Mouse (Mus musculus): ENCODE data around the gene Rps27l. TPM values are rescaled to one million over a fixed set of nuclear protein-coding genes. Genes with fewer than 3 reads are reported as not detected.

The Rps27l gene
- polyA plus RNA-seq, 1 experiment from 2014 or later = 818 TPM

DNA sequence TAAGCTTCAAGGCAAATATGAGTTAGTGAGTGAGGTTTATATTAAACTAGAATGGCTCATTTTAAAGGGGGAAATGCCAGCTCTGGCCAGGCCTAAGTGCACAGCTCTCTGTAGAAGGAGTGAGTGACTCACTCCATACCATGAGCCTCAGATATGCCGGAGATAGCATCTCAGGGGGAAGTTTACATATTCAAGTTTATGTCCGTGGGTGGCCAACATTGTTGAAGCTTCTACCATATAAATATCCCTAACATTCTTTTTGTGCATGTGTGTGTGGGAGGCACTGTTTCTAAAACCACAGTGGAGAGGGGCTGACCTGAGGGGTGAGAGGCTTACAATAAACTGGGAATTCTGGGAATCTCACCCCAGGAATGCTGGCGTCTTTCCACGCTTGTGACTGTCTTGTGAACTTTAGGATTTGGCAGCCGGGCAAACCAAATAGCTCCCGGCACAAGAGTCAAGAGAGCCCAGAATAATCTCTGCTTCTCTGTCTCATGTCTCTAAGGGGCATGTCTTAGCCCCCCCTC lies 43.1 kb downstream of the Rps27l start:
- Histone ChIP-seq H3K4me1 (ENCODE audit: control insufficient read depth, insufficient read depth, low read length) (peaks cover 24% of the 10 kb centered on the region), H3K4me2 (ENCODE audit: low read depth, low read length) (no peak overlapping the region), H3K9me3 (ENCODE audit: control insufficient read depth, low read length) (no peaks in the 10 kb centered on the region), H3K36me3 (ENCODE audit: control insufficient read depth, insufficient read depth, low read length) (no peaks in the 10 kb centered on the region), H3K27ac (ENCODE audit: low read length) (peak overlapping the region; percentile 88), H3K27me3 (replicated peaks; ENCODE audit: control insufficient read depth, insufficient read depth, low read length) (no peaks in the 10 kb centered on the region), H3K4me3 (ENCODE audit: low read length) (no peak overlapping the region), H3K9ac (ENCODE audit: low read depth, low read length) (no peak overlapping the region)
- WGBS = 13% methylated on average over 6 of the region's 6 CpGs
- peak; percentile 81 for ATAC-seq

DNA sequence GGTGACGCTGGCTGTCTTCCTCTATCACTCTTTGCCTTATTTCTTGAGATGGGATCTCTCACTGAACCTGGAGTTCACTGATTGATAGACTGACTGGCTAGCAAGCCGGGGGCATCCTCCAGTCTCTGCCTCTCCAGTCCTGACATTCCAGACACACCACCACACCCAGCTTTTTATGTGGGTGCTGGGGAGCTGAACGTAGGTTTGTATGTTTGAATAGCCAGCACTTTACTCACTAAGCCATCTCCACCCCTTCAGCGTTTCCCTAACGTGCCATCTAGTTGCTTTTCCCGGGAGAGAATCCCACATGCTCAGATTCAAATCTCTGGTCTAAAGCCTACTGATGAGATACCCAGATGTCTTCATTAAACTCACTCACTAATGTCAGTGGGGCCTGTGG lies 43.7 kb downstream of the Rps27l start:
- 42% methylated on average over 6 of the region's 6 CpGs for WGBS
- H3K4me3 ChIP-seq (ENCODE audit: low read length) = no peak overlapping the region
- H3K9ac ChIP-seq (ENCODE audit: low read depth, low read length) = no peak overlapping the region
- peak overlapping the region; percentile 88 for H3K27ac ChIP-seq (ENCODE audit: low read length)
- no peaks in the 10 kb centered on the region for H3K27me3 ChIP-seq (replicated peaks; ENCODE audit: control insufficient read depth, insufficient read depth, low read length)
- no peak overlapping the region for H3K4me2 ChIP-seq (ENCODE audit: low read depth, low read length)
- H3K4me1 ChIP-seq (ENCODE audit: control insufficient read depth, insufficient read depth, low read length) = peaks cover 24% of the 10 kb centered on the region
- no peaks in the 10 kb centered on the region for H3K9me3 ChIP-seq (ENCODE audit: control insufficient read depth, low read length)
- ATAC-seq = no peak
- H3K36me3 ChIP-seq (ENCODE audit: control insufficient read depth, insufficient read depth, low read length) = no peaks in the 10 kb centered on the region

DNA sequence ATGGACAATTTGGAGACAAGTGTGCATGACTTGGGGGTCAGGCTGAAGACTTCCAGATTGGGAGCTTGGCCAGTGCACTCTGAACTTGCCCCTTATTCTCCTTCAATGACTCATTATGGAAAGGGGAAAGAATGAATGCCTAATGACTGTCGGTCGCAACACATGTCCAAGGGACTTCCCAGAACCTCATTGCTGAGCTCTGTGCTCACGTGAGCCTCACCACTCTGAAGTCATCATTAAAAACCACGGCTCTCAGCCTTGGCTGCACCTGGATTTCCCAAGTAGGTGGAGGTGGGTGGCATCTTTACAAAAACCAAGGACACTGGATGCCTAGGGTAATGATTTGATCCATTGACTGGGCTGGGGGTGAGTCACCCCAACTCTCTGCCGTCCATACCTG lies 44.2 kb downstream of the Rps27l start:
- 83% methylated on average over 5 of the region's 5 CpGs for WGBS
- ATAC-seq = no peak
- Histone ChIP-seq H3K4me2 (ENCODE audit: low read depth, low read length) (no peak overlapping the region), H3K27me3 (replicated peaks; ENCODE audit: control insufficient read depth, insufficient read depth, low read length) (no peaks in the 10 kb centered on the region), H3K27ac (ENCODE audit: low read length) (peak overlapping the region; percentile 88; the same call in 1 of the 2 replicates), H3K4me3 (ENCODE audit: low read length) (no peak overlapping the region), H3K36me3 (ENCODE audit: control insufficient read depth, insufficient read depth, low read length) (no peaks in the 10 kb centered on the region), H3K9ac (ENCODE audit: low read depth, low read length) (no peak overlapping the region), H3K4me1 (ENCODE audit: control insufficient read depth, insufficient read depth, low read length) (peaks cover 24% of the 10 kb centered on the region), H3K9me3 (ENCODE audit: control insufficient read depth, low read length) (no peaks in the 10 kb centered on the region)

GRCm38 (mm10) chr9:66991021-66991749 lies 45.3 kb downstream of the Rps27l start:
- no peaks in the 10 kb centered on the region for H3K36me3 ChIP-seq (ENCODE audit: control insufficient read depth, insufficient read depth, low read length)
- H3K9me3 ChIP-seq (ENCODE audit: control insufficient read depth, low read length) = no peaks in the 10 kb centered on the region
- H3K9ac ChIP-seq (ENCODE audit: low read depth, low read length) = no peak overlapping the region
- H3K27ac ChIP-seq (ENCODE audit: low read length) = no peak overlapping the region
- no peak overlapping the region for H3K4me3 ChIP-seq (ENCODE audit: low read length)
- H3K4me2 ChIP-seq (ENCODE audit: low read depth, low read length) = no peak overlapping the region
- no peaks in the 10 kb centered on the region for H3K27me3 ChIP-seq (replicated peaks; ENCODE audit: control insufficient read depth, insufficient read depth, low read length)
- no peak for ATAC-seq
- H3K4me1 ChIP-seq (ENCODE audit: control insufficient read depth, insufficient read depth, low read length) = peaks cover 24% of the 10 kb centered on the region
- WGBS = 66% methylated on average over 9 of the region's 9 CpGs

GRCm38 (mm10) chr9:66991750-66992410 lies 46.0 kb downstream of the Rps27l start:
- Histone ChIP-seq H3K27ac (ENCODE audit: low read length) (no peak overlapping the region), H3K4me3 (ENCODE audit: low read length) (no peak overlapping the region), H3K9me3 (ENCODE audit: control insufficient read depth, low read length) (no peaks in the 10 kb centered on the region), H3K27me3 (replicated peaks; ENCODE audit: control insufficient read depth, insufficient read depth, low read length) (no peaks in the 10 kb centered on the region), H3K4me1 (ENCODE audit: control insufficient read depth, insufficient read depth, low read length) (peaks cover 24% of the 10 kb centered on the region), H3K4me2 (ENCODE audit: low read depth, low read length) (no peak overlapping the region), H3K9ac (ENCODE audit: low read depth, low read length) (no peak overlapping the region), H3K36me3 (ENCODE audit: control insufficient read depth, insufficient read depth, low read length) (no peaks in the 10 kb centered on the region)
- ATAC-seq = no peak
- 74% methylated on average over 8 of the region's 8 CpGs for WGBS

Other genes with a start within 250 kb of the Rps27l start
- gene Car12, start 232.4 kb upstream of the Rps27l start, polyA plus RNA-seq (2015; fragmentation: Nextera tagmentation; extraction: Ambion mirVana) = 5.4 and 6.2 TPM in 2 replicates
- 10.2 and 11.2 TPM in 2 replicates for gene Aph1b, start 150.6 kb upstream of the Rps27l start, polyA plus RNA-seq (2015; fragmentation: Nextera tagmentation; extraction: Ambion mirVana)
- 0.29 and 0.55 TPM in 2 replicates for gene Gm10647, start 149.0 kb upstream of the Rps27l start, polyA plus RNA-seq (2015; fragmentation: Nextera tagmentation; extraction: Ambion mirVana)
- gene Aph1c, start 111.4 kb upstream of the Rps27l start, polyA plus RNA-seq (2015; fragmentation: Nextera tagmentation; extraction: Ambion mirVana) = 4.5 and 6.2 TPM in 2 replicates
- gene Rab8b, start 26.4 kb upstream of the Rps27l start, polyA plus RNA-seq (2015; fragmentation: Nextera tagmentation; extraction: Ambion mirVana) = 18.3 and 18.4 TPM in 2 replicates
- 5.6 and 6.7 TPM in 2 replicates for gene Lactb, start 29.4 kb downstream of the Rps27l start, polyA plus RNA-seq (2015; fragmentation: Nextera tagmentation; extraction: Ambion mirVana)
- 1,080 and 1,114 TPM in 2 replicates for gene Tpm1, start 103.3 kb downstream of the Rps27l start, polyA plus RNA-seq (2015; fragmentation: Nextera tagmentation; extraction: Ambion mirVana)